Mouse (Mus musculus) erythroblast, embryonic 14.5 days (primary cell): ENCODE data around the gene Coro1b.

Source experiments
- GATA1 ChIP-seq: IDR thresholded peaks from 2 replicates; pipeline ENCODE4 v1.6.1; 2012; ENCODE audit warnings: low read length, inconsistent platforms, mixed read lengths
- TAL1 ChIP-seq: IDR thresholded peaks from 3 replicates; pipeline ENCODE4 v1.6.1; 2012; ENCODE audit warnings: low read length, inconsistent platforms, mixed read lengths

GRCm38 (mm10) chr19:4190831-4191334, 42.5 kb downstream of the Coro1b start, which contains the start of gene Tbc1d10c:
- TF ChIP-seq TAL1 (no peak), GATA1 (no peak)
